Mouse (Mus musculus): ENCODE measurements at regions not wholly inside any gene's neighbourhood (a gene's known extent, or its start where the extent isn't known, plus 50 kb on each side); places are given as distances from the start of the nearest gene placed in this dataset.

DNA sequence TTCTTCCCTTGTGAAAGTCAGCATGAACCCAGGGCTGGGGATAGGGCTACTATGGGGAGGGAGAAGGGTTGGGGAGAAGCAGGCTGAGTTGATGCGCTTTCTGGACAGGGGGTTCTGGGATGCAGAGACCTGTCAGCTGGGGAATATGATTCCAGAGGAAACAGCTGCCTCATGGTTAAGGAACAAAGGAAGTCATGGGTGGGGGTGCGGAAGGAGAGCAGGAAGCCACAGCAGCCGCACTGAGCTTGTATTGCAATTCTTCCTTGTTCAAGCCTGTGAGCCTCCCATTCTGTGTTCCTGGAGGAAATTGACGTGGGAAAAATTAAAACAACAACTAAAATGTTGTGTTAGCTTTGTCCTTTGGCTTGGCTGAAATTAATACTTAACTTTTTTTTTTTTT, 369.7 kb downstream of the Mctp2 start:
- DNase-seq (ENCODE audit: low spot score): peak; percentile 48
- H3K4me3 ChIP-seq (ENCODE audit: low read depth, low read length): no peak overlapping the region
- no peak overlapping the region for H3K27ac ChIP-seq (ENCODE audit: low read length)
- no peak for TF ChIP-seq CTCF (IDR thresholded peaks at IDR 0.05)
- TF ChIP-seq EP300 (IDR thresholded peaks at IDR 0.05): peak; percentile 50
- H3K4me1 ChIP-seq (ENCODE audit: insufficient read depth, low read depth, low read length): no peaks in the 10 kb centered on the region; the same call in 1 of the 2 replicates
- peak; percentile 46 for ATAC-seq
- H3K27me3 ChIP-seq (replicated peaks; ENCODE audit: insufficient read depth, low read length): no peaks in the 10 kb centered on the region
- no peaks in the 10 kb centered on the region for H3K36me3 ChIP-seq (ENCODE audit: insufficient read depth, low read length)
- no peaks in the 10 kb centered on the region for H3K9me3 ChIP-seq (ENCODE audit: low read length)
- no peak overlapping the region for H3K9ac ChIP-seq (replicated peaks; ENCODE audit: low read depth)
- H3K4me2 ChIP-seq (replicated peaks; ENCODE audit: low read depth, low read length): no peak overlapping the region
- WGBS: 62% methylated on average over 4 of the region's 4 CpGs

Data from lung, postnatal 0 days (tissue).